Mouse (Mus musculus): ENCODE measurements around the gene Fhit.
"Not testable (repeated sequence)": the region's sequence is repeated elsewhere in the genome, so short reads cannot be mapped to it uniquely, and the experiment has no call there.

Gene Fhit

GRCm38 (mm10) chr14:11161751-11162231 is at the start of gene Fhit:
TSS of gene Fhit (minus strand) at chr14:11162035.
- peak; percentile 80 for DNase-seq (ENCODE audit: extremely low read depth, low read depth, low spot score)

- DNase-seq (ENCODE audit: extremely low read depth, low read depth, low spot score) = no peak
Observed at GRCm38 (mm10) chr14:11206786-11207185, 45.0 kb upstream of the Fhit start.

GRCm38 (mm10) chr14:11160806-11161450 is 907 bp downstream of the Fhit start:
- DNase-seq (ENCODE audit: extremely low read depth, low read depth, low spot score) = peak; percentile 88

- DNase-seq (ENCODE audit: extremely low read depth, low read depth, low spot score) = no peak
Observed at GRCm38 (mm10) chr14:11159641-11160040, 2.2 kb downstream of the Fhit start.

GRCm38 (mm10) chr14:11159021-11159420 is 2.8 kb downstream of the Fhit start:
- no peak for DNase-seq (ENCODE audit: extremely low read depth, low read depth, low spot score)

GRCm38 (mm10) chr14:11157741-11158140 is 4.1 kb downstream of the Fhit start:
- no peak for DNase-seq (ENCODE audit: extremely low read depth, low read depth, low spot score)

- no peak for DNase-seq (ENCODE audit: extremely low read depth, low read depth, low spot score)
Observed at GRCm38 (mm10) chr14:11151634-11152321, 10.1 kb downstream of the Fhit start.

- DNase-seq (ENCODE audit: extremely low read depth, low read depth, low spot score) = no peak
Observed at GRCm38 (mm10) chr14:11133787-11134735, 27.8 kb downstream of the Fhit start.

GRCm38 (mm10) chr14:11132637-11133474 is 29.0 kb downstream of the Fhit start:
- no peak for DNase-seq (ENCODE audit: extremely low read depth, low read depth, low spot score)

- no peak for DNase-seq (ENCODE audit: extremely low read depth, low read depth, low spot score)
Observed at GRCm38 (mm10) chr14:11125096-11125495, 36.7 kb downstream of the Fhit start.

GRCm38 (mm10) chr14:11119076-11119475 is 42.8 kb downstream of the Fhit start:
- no peak for DNase-seq (ENCODE audit: extremely low read depth, low read depth, low spot score)

GRCm38 (mm10) chr14:11085596-11085995 is 76.2 kb downstream of the Fhit start:
- no peak for DNase-seq (ENCODE audit: extremely low read depth, low read depth, low spot score)

GRCm38 (mm10) chr14:11083946-11084345 is 77.9 kb downstream of the Fhit start:
- no peak for DNase-seq (ENCODE audit: extremely low read depth, low read depth, low spot score)

GRCm38 (mm10) chr14:11083462-11083861 is 78.4 kb downstream of the Fhit start:
- DNase-seq (ENCODE audit: extremely low read depth, low read depth, low spot score) = no peak

- DNase-seq (ENCODE audit: extremely low read depth, low read depth, low spot score) = no peak
Observed at GRCm38 (mm10) chr14:11063594-11063993, 98.2 kb downstream of the Fhit start.

- DNase-seq (ENCODE audit: extremely low read depth, low read depth, low spot score) = no peak
Observed at GRCm38 (mm10) chr14:11060221-11060620, 101.6 kb downstream of the Fhit start.

GRCm38 (mm10) chr14:11039503-11040300 is 122.1 kb downstream of the Fhit start:
- DNase-seq (ENCODE audit: extremely low read depth, low read depth, low spot score) = not testable (repeated sequence)

GRCm38 (mm10) chr14:11021391-11021790 is 140.4 kb downstream of the Fhit start:
- no peak for DNase-seq (ENCODE audit: extremely low read depth, low read depth, low spot score)

- DNase-seq (ENCODE audit: extremely low read depth, low read depth, low spot score) = no peak
Observed at GRCm38 (mm10) chr14:10978651-10979050, 183.2 kb downstream of the Fhit start.

GRCm38 (mm10) chr14:10941647-10942046 is 220.2 kb downstream of the Fhit start:
- DNase-seq (ENCODE audit: extremely low read depth, low read depth, low spot score) = no peak

All from fat pad, adult 2 months (tissue).